Mouse (Mus musculus): Measurements from ENCODE around the gene Tm9sf1. TPM values are rescaled to one million over a fixed set of nuclear protein-coding genes. Genes with fewer than 3 reads are reported as not detected.

Tm9sf1 gene
- polyA plus RNA-seq, 1 experiment from 2014 or later: 48.4 TPM

DNA sequence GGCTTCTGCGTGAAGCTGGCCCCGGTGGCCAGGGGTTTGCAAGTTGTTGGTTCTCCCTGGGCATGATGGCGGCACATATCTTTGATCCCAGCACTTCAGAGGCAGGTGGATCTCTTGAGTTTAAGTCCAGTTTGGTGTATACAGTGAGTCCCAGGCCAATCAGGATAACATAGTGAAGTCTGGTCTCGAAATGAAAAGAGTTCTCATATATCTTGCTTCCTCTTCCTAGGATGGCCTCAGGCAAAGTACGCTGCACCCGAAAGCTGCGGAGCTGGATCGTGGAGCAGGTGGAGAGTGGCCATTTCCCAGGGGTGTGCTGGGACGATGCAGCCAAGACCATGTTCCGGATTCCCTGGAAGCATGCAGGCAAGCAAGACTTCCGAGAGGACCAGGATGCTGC is 38.8 kb downstream of the Tm9sf1 start:
- no peak for ATAC-seq (ENCODE audit: insufficient read depth)
- Histone ChIP-seq H3K36me3 (replicated peaks) (peaks cover 84% of the 10 kb centered on the region), H3K4me3 (replicated peaks) (peak overlapping the region; percentile 68), H3K9ac (peak overlapping the region; percentile 75), H3K4me2 (peak overlapping the region; percentile 82), H3K4me1 (replicated peaks) (peaks cover 56% of the 10 kb centered on the region), H3K9me3 (replicated peaks) (no peaks in the 10 kb centered on the region), H3K27ac (replicated peaks) (peak overlapping the region; percentile 95), H3K27me3 (no peaks in the 10 kb centered on the region)
- 84% methylated on average over 11 of the region's 11 CpGs for WGBS (ENCODE audit: insufficient replicate concordance)

DNA sequence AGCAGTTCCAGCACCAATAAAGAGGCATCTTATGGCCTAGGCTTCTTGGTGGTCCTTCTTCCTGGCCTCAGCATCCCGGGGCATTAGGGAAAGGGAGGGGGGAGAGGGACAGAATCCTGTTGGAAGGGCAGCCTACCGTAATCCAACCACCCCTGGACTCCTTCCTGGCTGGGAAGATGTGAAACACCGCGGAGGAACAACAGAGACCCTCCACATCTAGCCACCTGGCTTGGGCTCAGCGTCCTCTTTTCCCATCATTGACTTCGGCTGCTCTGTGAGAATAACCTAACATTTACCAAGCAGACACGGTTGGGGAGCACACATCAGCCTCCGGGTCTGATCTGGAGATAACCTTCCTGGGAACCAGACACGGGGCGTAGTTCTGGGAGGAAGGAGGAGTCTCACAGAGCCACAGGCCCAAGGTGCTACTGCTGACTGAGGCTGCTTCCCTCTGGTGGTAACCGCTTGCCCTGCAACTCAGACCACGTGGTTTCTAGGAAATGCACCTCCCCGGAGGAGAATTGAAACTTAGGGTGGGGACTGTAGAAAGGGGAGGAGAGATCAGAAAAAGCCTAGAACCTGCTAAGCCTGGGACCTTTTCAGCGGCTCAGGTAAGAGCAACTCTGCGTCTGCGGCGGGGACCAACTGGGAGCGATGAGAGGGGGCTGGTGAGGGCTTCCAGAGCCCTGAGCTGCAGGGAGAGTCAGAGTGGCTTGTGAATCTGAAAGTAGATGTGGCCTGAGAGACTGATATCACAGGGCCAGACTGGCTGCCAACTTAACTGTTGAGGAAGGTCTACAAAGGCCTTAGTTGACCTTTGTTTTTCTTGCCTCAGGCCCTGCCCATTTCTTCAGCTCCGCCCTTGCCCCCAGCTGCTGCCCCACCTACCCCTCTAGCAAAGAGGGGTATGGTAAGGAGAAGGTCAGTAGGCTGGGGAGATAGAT is 39.7 kb downstream of the Tm9sf1 start:
- Histone ChIP-seq H3K27ac (replicated peaks) (peak overlapping the region; percentile 95), H3K9me3 (replicated peaks) (no peaks in the 10 kb centered on the region), H3K36me3 (replicated peaks) (peaks cover 84% of the 10 kb centered on the region), H3K4me3 (replicated peaks) (peak overlapping the region; percentile 68), H3K4me1 (replicated peaks) (peaks cover 56% of the 10 kb centered on the region), H3K9ac (peak overlapping the region; percentile 75), H3K27me3 (no peaks in the 10 kb centered on the region), H3K4me2 (peak overlapping the region; percentile 82)
- WGBS (ENCODE audit: insufficient replicate concordance): 9% methylated on average over 19 of the region's 19 CpGs
- ATAC-seq (ENCODE audit: insufficient read depth): peak; percentile 94

DNA sequence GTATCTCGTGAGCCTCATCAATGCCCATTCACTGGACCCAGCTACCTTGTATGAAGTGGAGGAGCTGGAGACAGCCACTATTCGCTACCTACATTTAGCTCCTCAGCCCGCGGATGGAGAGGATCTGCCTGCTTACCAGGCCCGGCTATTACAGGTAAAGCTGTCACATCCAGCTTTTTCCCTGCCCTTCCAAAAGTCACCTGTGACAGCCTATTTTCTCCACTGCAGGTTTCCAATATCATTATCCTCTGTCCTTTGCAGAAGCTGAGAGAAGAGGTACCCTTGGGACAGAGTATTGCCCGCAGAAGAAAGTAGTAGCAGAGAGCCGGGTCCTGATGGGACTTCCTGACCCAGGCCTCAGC is 40.4 kb downstream of the Tm9sf1 start, which contains the start of gene Irf9:
Irf9 (plus strand) TSS at position 301 of the 362 bp plus-strand sequence.
- 75% methylated on average over 7 of the region's 7 CpGs for WGBS (ENCODE audit: insufficient replicate concordance)
- no peaks in the 10 kb centered on the region for H3K9me3 ChIP-seq (replicated peaks)

DNA sequence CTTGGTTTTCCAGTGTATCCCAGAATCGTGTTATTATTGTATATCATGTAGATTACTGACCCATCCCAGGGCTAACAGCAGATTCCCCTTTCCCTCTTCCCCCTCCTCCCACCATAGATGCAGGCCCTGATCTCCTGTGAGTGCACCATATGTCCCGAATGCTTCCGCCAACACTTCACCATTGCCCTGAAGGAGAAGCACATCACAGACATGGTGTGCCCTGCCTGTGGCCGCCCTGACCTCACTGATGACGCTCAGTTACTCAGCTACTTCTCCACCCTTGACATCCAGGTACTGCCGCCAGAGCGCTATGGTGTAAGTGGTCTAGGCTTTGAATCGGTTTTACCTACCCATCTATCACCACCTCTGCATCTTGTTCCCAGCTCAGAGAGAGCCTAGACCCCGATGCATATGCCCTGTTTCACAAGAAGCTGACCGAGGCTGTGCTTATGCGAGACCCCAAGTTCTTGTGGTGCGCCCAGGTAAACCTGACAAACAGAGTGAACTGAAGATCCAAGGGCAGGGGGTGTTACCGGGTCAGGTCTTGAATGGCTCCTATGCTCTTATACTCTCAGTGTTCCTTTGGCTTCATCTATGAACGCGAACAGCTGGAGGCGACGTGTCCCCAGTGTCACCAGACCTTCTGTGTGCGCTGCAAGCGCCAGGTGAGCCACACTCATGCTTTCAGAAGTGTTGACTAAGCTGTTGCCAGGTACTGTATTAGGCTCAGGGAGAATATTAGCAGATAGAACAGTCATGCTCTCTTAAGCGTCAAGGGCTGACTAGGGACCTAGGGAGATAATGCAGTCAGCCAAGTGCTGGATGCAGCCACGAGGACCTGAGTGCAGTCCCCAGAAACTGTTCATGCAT is 44.9 kb downstream of the Tm9sf1 start:
- Histone ChIP-seq H3K27me3 (no peaks in the 10 kb centered on the region), H3K4me3 (replicated peaks) (no peak overlapping the region), H3K4me1 (replicated peaks) (peaks cover 22% of the 10 kb centered on the region), H3K9ac (no peak overlapping the region), H3K9me3 (replicated peaks) (no peaks in the 10 kb centered on the region), H3K36me3 (replicated peaks) (peaks cover 91% of the 10 kb centered on the region), H3K27ac (replicated peaks) (no peak overlapping the region), H3K4me2 (no peak overlapping the region)
- no peak for ATAC-seq (ENCODE audit: insufficient read depth)
- WGBS (ENCODE audit: insufficient replicate concordance): 86% methylated on average over 21 of the region's 21 CpGs

More for the DNA sequence above, 40.4 kb downstream of the Tm9sf1 start, which contains the start of gene Irf9:
- ATAC-seq (ENCODE audit: insufficient read depth): peak; percentile 1; the same call in 1 of the 2 replicates
- Histone ChIP-seq H3K27me3 (no peaks in the 10 kb centered on the region), H3K4me1 (replicated peaks) (peaks cover 54% of the 10 kb centered on the region), H3K36me3 (replicated peaks) (peaks cover 84% of the 10 kb centered on the region), H3K9ac (peak within 1 kb of the TSS; percentile 75), H3K27ac (replicated peaks) (peak within 1 kb of the TSS; percentile 95), H3K4me3 (replicated peaks) (peak within 1 kb of the TSS; percentile 68), H3K4me2 (peak within 1 kb of the TSS; percentile 82)

DNA sequence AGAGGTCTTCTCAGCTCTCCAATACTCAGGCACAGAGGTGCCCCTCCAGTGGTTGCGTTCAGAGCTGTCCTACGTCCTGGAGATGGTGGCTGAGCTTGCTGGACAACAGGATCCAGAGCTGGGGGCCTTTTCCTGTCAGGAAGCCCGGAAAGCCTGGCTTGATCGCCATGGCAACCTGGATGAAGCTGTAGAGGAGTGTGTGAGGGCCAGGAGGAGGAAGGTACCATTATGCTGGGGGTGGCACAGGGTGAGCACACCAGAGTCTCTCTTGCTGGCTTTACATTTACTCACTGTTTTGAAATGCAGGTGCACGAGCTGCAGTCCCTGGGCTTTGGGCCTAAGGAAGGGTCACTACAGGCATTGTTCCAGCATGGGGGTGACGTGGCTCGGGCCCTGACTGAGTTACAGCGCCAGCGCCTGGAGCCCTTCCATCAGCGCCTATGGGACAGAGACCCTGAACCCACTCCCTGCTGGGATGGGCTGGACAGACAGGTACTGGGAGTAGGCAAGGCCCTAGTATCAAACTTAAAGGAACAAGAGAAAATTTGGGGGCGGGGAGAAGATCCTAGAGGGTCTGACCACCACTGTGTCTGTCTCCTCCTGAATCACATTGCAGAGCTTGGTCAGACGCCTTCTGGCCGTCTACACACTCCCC is 47.4 kb downstream of the Tm9sf1 start:
- Histone ChIP-seq H3K27me3 (no peaks in the 10 kb centered on the region), H3K4me3 (replicated peaks) (no peak overlapping the region), H3K4me2 (no peak overlapping the region), H3K36me3 (replicated peaks) (peaks cover 68% of the 10 kb centered on the region), H3K9ac (no peak overlapping the region), H3K9me3 (replicated peaks) (no peaks in the 10 kb centered on the region), H3K4me1 (replicated peaks) (peaks cover 26% of the 10 kb centered on the region), H3K27ac (replicated peaks) (no peak overlapping the region)
- no peak for ATAC-seq (ENCODE audit: insufficient read depth)
- WGBS (ENCODE audit: insufficient replicate concordance): 86% methylated on average over 13 of the region's 13 CpGs

DNA sequence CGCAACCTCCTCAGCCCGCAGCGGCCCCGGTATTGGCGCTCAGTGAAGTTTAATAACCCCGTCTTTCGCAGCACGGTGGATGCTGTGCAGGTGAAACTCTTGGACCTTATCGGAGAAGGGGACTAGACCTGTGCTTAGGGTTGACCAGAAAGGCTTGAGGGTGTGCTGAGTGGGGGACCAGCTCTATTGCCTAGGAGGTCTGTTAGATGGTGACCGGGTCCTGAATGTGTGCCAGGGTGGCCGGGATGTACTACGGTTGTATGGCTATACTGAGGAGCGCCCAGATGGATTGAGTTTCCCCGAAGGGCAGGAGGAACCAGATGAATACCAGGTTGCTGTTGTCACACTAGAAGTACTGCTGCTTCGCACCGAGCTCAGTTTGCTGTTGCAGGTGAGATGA is 51.4 kb downstream of the Tm9sf1 start:
- Histone ChIP-seq H3K36me3 (replicated peaks) (peaks cover 49% of the 10 kb centered on the region), H3K27ac (replicated peaks) (peak overlapping the region; percentile 99), H3K4me2 (peak overlapping the region; percentile 94), H3K4me3 (replicated peaks) (peak overlapping the region; percentile 93), H3K4me1 (replicated peaks) (peaks cover 46% of the 10 kb centered on the region), H3K27me3 (no peaks in the 10 kb centered on the region), H3K9ac (peak overlapping the region; percentile 96), H3K9me3 (replicated peaks) (no peaks in the 10 kb centered on the region)
- ATAC-seq (ENCODE audit: insufficient read depth): no peak
- 3% methylated on average over 16 of the region's 16 CpGs for WGBS (ENCODE audit: insufficient replicate concordance)

DNA sequence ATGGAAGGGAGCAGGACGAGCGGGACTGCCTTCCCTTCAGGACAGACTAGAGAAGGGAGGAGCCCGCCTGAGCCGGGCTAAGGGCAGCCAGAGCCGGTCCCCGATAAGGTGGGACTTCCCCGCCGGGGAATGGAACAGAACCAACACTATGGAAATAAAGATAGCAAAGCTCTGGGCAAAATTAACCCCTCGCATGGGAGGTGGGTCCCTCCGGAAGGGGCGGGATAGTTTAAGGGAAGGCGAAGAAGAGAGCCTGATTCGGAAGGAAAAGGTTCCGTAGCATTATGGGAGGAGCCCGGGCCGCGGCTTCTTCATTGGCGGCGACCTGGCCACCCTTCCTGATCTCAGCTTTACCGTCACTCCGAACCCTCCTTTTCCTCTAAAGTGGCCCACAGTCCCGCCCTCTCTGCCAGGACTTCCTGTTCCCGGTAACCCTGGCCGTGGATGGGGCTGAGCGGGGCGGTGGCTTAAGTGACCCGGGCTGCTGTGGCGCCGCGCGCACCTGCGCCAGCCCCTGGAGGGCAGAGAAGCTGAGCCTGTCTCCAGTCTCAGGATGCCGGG is 52.2 kb downstream of the Tm9sf1 start, which contains the start of gene Rnf31:
Rnf31 (plus strand) TSS at position 378 of the 561 bp plus-strand sequence.
- peak within 1 kb of the TSS; percentile 99 for H3K27ac ChIP-seq (replicated peaks)
- 0% methylated on average over 33 of the region's 33 CpGs for WGBS (ENCODE audit: insufficient replicate concordance)
- H3K36me3 ChIP-seq (replicated peaks): peaks cover 45% of the 10 kb centered on the region
- peak within 1 kb of the TSS; percentile 93 for H3K4me3 ChIP-seq (replicated peaks)
- H3K9ac ChIP-seq: peak within 1 kb of the TSS; percentile 96
- peaks cover 53% of the 10 kb centered on the region for H3K4me1 ChIP-seq (replicated peaks)
- no peaks in the 10 kb centered on the region for H3K9me3 ChIP-seq (replicated peaks)
- no peaks in the 10 kb centered on the region for H3K27me3 ChIP-seq
- ATAC-seq (ENCODE audit: insufficient read depth): peak; percentile 90
- H3K4me2 ChIP-seq: peak within 1 kb of the TSS; percentile 94

DNA sequence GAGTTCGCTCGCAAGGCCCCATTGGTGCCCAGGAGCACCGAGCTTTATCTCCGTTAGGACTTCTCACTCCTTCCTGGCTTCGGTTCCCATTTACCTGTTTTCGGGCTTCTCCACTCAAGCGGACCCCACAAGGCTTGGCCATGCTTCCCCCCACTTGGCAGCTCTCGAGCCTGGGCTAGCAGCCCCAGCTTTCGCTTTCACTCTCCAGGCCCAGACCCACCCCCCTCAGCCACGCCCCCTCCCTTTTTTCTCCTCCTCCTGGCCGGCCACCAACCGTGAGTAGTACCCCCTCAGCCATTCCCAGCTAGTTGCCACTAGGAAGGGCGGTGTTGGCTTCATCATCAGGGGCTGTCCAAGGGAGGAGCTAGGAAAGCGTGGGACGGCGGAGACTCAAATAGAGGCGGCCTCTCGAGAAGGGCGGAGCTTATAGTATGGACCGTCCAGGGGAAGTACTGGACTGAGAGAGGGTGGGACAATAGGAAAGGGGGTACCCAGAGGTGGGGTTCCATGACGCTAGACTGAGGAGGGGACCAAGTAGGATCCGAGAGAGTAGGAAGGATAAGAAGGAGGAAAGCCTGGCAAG is 52.8 kb downstream of the Tm9sf1 start, which contains the start of gene Psme2:
Psme2 (minus strand) TSS at position 366 of the 583 bp plus-strand sequence.
- Histone ChIP-seq H3K36me3 (replicated peaks) (peaks cover 39% of the 10 kb centered on the region), H3K4me2 (peak within 1 kb of the TSS; percentile 94), H3K27me3 (no peaks in the 10 kb centered on the region), H3K4me1 (replicated peaks) (peaks cover 59% of the 10 kb centered on the region), H3K9ac (peak within 1 kb of the TSS; percentile 96), H3K9me3 (replicated peaks) (no peaks in the 10 kb centered on the region), H3K4me3 (replicated peaks) (peak within 1 kb of the TSS; percentile 93), H3K27ac (replicated peaks) (peak within 1 kb of the TSS; percentile 99)
- ATAC-seq (ENCODE audit: insufficient read depth): peak; percentile 88
- WGBS (ENCODE audit: insufficient replicate concordance): under 1% methylated on average over 22 of the region's 22 CpGs

DNA sequence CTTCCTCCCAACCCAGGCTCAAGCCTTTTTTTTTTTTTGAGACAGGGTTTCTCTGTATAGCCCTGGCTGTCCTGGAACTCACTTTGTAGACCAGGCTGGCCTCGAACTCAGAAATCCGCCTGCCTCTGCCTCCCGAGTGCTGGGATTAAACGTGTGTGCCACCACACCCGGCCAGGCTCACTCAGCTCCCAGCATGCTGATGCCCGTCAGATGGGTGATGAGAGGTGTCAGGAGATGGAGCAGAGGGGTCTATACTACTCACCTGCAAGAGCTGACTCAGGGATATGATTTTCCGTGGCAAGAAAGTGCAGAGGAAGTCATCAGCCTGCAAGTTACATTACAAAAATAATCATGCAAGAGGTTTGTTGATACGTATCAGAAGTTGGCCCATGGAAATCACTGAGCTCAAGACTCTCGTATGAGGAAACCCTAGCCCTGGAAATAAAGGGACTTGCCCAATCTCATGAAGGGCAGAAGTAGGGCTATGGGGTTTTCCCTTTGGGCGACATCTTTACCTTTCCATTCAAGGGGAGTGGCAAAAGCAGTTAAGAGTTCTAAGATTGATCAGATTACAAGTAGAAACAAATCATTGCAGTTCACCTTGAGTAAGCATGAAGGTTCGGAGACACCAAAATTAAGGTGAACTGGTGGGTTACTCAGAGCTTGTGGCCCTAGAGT is 53.7 kb downstream of the Tm9sf1 start:
- peak overlapping the region; percentile 93 for H3K4me3 ChIP-seq (replicated peaks)
- H3K9ac ChIP-seq: peak overlapping the region; percentile 96
- peak overlapping the region; percentile 99 for H3K27ac ChIP-seq (replicated peaks)
- no peaks in the 10 kb centered on the region for H3K9me3 ChIP-seq (replicated peaks)
- peak overlapping the region; percentile 94 for H3K4me2 ChIP-seq
- peaks cover 30% of the 10 kb centered on the region for H3K36me3 ChIP-seq (replicated peaks)
- H3K4me1 ChIP-seq (replicated peaks): peaks cover 66% of the 10 kb centered on the region
- no peaks in the 10 kb centered on the region for H3K27me3 ChIP-seq
- 67% methylated on average over 11 of the region's 11 CpGs for WGBS (ENCODE audit: insufficient replicate concordance)
- ATAC-seq (ENCODE audit: insufficient read depth): no peak
